Mouse (Mus musculus) hindbrain, embryonic 15.5 days (tissue): ENCODE results near the gene Sntg2. TPM values are rescaled to one million over a fixed set of nuclear protein-coding genes. Genes with fewer than 3 reads are reported as not detected.

Experiments used
- ATAC-seq: fragments of 200-750 bp; cut with Nextera tagmentation; 2 replicates; pipeline ENCODE4 v1.8.0; 2017; ENCODE audit warnings: low read depth, moderate number of reproducible peaks, moderate TSS enrichment; ENCODE audit not compliant: low FRiP score
- H3K27ac ChIP-seq: fragments of 300-500 bp; sonication (generic); replicated peaks from 2 replicates; pipeline ENCODE4 v1.5.1; 2015; ENCODE audit warnings: mild to moderate bottlenecking, inconsistent platforms
- H3K27me3 ChIP-seq: fragments of 300-500 bp; sonication (generic); 2 replicates; pipeline ENCODE4 v1.6.1; 2015; ENCODE audit warnings: control low read depth, inconsistent platforms
- H3K36me3 ChIP-seq: fragments of 300-500 bp; sonication (generic); 2 replicates; pipeline ENCODE4 v1.6.1; 2015; ENCODE audit warnings: control low read depth, inconsistent platforms
- H3K4me1 ChIP-seq: fragments of 300-500 bp; sonication (generic); replicated peaks from 2 replicates; pipeline ENCODE4 v1.6.1; 2015; ENCODE audit warnings: control low read depth, inconsistent platforms
- H3K4me2 ChIP-seq: fragments of 300-500 bp; sonication (generic); 2 replicates; pipeline ENCODE4 v1.6.1; 2015; ENCODE audit warnings: moderate library complexity, mild to moderate bottlenecking, inconsistent platforms
- H3K4me3 ChIP-seq: fragments of 300-500 bp; sonication (generic); 2 replicates; pipeline ENCODE4 v1.5.1; 2015; ENCODE audit warnings: mild to moderate bottlenecking, inconsistent platforms
- H3K9ac ChIP-seq: fragments of 300-500 bp; sonication (generic); 2 replicates; pipeline ENCODE4 v1.6.1; 2015; ENCODE audit warnings: inconsistent platforms
- H3K9me3 ChIP-seq: fragments of 300-500 bp; sonication (generic); 2 replicates; pipeline ENCODE4 v1.6.1; 2016; ENCODE audit warnings: control low read depth, inconsistent platforms
- WGBS: fragments of 180-500 bp; shearing (Covaris S2); methylation state at CpG from one replicate; pipeline ENCODE4 v1.1.7; 2015; 5-methylcytosine and 5-hydroxymethylcytosine counted together
- polyA plus RNA-seq: library from polyadenylated mRNA; unstranded; fragments of >200 nt; fragmentation: Nextera tagmentation; extraction: Ambion mirVana; gene quantifications from 2 replicates; pipeline ENCODE4 v1.2.1, GENCODE M21; 2015

Sntg2 gene
- polyA plus RNA-seq, 1 experiment from 2014 or later = 3.7 TPM

GRCm38 (mm10) chr12:30347284-30347683 is 25.9 kb downstream of the Sntg2 start:
- no peak for ATAC-seq

DNA sequence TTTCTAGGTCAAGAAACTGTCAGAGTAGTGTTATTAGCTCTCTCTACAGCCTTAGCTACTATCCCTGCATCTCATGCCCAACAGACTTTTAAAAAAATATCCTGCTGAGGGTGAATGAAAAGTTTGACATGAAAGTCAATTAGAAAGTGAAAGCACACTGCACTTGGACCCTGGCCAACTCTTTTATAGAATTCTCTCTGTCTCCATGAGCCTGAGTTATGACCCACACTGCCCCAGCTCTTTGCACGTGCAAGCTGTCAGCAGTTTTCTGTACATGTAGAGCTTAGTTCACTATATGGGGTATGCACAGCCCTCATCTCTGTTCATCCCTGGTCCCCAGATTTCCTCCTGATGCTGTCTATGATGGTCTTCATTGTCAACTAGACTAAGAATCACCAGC is 28.4 kb downstream of the Sntg2 start:
- ATAC-seq = no peak
- Histone ChIP-seq H3K9ac (no peak overlapping the region), H3K4me2 (no peak overlapping the region), H3K27me3 (no peaks in the 10 kb centered on the region), H3K27ac (no peak overlapping the region), H3K4me1 (no peaks in the 10 kb centered on the region), H3K4me3 (no peak overlapping the region), H3K9me3 (no peaks in the 10 kb centered on the region), H3K36me3 (no peaks in the 10 kb centered on the region)
- 29% methylated on average over 1 of the region's 1 CpGs for WGBS

More at GRCm38 (mm10) chr12:30347284-30347683, 25.9 kb downstream of the Sntg2 start:
- no peaks in the 10 kb centered on the region for H3K27me3 ChIP-seq
- H3K27ac ChIP-seq = no peak overlapping the region
- no peaks in the 10 kb centered on the region for H3K4me1 ChIP-seq
- no peak overlapping the region for H3K9ac ChIP-seq
- no peaks in the 10 kb centered on the region for H3K36me3 ChIP-seq
- H3K4me3 ChIP-seq = no peak overlapping the region
- H3K4me2 ChIP-seq = no peak overlapping the region
- H3K9me3 ChIP-seq = no peaks in the 10 kb centered on the region
- WGBS = 64% methylated on average over 4 of the region's 4 CpGs

- no peak overlapping the region for H3K27ac ChIP-seq
- no peaks in the 10 kb centered on the region for H3K36me3 ChIP-seq
- no peak for ATAC-seq
- no peaks in the 10 kb centered on the region for H3K27me3 ChIP-seq
- no peak overlapping the region for H3K9ac ChIP-seq
- WGBS = 88% methylated on average over 5 of the region's 5 CpGs
- no peaks in the 10 kb centered on the region for H3K4me1 ChIP-seq
- no peak overlapping the region for H3K4me3 ChIP-seq
- H3K4me2 ChIP-seq = no peak overlapping the region
- no peaks in the 10 kb centered on the region for H3K9me3 ChIP-seq
Measured at GRCm38 (mm10) chr12:30336301-30336700, 36.9 kb downstream of the Sntg2 start.

GRCm38 (mm10) chr12:30334502-30334901 is 38.7 kb downstream of the Sntg2 start:
- Histone ChIP-seq H3K27ac (no peak overlapping the region), H3K9me3 (no peaks in the 10 kb centered on the region), H3K4me3 (no peak overlapping the region), H3K4me1 (no peaks in the 10 kb centered on the region), H3K4me2 (no peak overlapping the region), H3K27me3 (no peaks in the 10 kb centered on the region), H3K9ac (no peak overlapping the region), H3K36me3 (no peaks in the 10 kb centered on the region)
- ATAC-seq = no peak
- 94% methylated on average over 2 of the region's 2 CpGs for WGBS

GRCm38 (mm10) chr12:30317971-30318370 is 55.2 kb downstream of the Sntg2 start:
- no peak overlapping the region for H3K4me3 ChIP-seq
- H3K4me2 ChIP-seq = no peak overlapping the region
- H3K4me1 ChIP-seq = no peaks in the 10 kb centered on the region
- no peak overlapping the region for H3K9ac ChIP-seq
- no peak for ATAC-seq
- H3K36me3 ChIP-seq = no peaks in the 10 kb centered on the region
- no peaks in the 10 kb centered on the region for H3K9me3 ChIP-seq
- 91% methylated on average over 2 of the region's 2 CpGs for WGBS
- no peaks in the 10 kb centered on the region for H3K27me3 ChIP-seq
- no peak overlapping the region for H3K27ac ChIP-seq

DNA sequence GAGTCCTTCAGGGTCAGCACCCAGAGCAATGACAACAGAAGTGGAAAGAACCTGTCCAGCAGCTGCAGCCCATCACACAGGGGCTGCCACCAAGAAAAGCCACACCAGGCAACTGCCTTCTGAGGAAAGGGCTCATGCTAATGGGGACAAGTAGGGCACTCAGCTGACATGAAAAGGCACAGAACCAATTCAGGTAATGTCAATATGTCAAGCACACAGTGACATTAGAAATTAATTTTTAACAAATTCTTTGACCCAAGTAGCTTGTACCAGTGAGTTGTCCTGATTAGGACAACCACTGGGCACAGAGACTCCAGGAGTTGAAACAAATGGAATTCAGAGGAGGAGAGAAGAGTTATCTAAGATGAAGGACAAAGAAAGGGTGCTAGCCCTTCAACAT is 60.2 kb downstream of the Sntg2 start:
- H3K4me2 ChIP-seq = no peak overlapping the region
- no peaks in the 10 kb centered on the region for H3K9me3 ChIP-seq
- H3K9ac ChIP-seq = no peak overlapping the region
- H3K4me1 ChIP-seq = 0 out of 2 replicates have a peak, but pooled peaks cover 10% of the 10 kb centered on the region
- no peaks in the 10 kb centered on the region for H3K36me3 ChIP-seq
- no peaks in the 10 kb centered on the region for H3K27me3 ChIP-seq
- H3K4me3 ChIP-seq = no peak overlapping the region
- ATAC-seq = no peak
- no peak overlapping the region for H3K27ac ChIP-seq

DNA sequence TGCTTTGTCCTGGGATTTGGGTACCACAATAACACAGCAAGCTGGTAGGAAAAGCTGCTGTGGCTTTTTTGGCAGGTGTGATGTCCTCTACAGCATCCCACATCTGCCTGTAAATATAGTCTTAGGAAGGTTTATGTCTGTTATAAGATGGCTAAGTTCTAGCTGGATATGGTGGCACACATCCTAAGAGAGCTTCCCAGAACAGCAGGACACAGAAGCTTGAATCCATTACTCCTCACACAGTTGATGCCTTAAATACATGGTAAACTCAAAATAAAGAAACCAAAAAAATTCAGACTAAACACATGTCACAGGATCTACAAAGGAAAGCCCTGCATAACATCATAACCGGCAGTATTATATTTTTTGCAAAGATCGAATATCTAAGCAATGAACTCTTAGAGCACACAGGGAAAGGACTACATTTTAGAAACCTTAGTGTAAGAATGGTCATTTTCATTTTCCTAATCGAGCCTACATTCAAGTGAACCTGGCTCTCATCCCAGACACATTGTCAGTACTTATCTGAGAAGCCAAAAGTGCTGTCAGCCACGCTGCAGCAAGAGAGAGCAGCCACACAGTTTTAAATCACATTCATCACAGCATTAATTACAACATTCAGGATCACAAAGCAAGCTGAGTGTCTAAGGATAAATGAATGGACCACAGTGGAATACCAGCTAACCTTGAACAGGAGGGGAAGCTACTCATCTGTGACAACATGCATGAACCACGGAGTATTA is 64.8 kb downstream of the Sntg2 start:
- Histone ChIP-seq H3K36me3 (no peaks in the 10 kb centered on the region), H3K9ac (no peak overlapping the region), H3K9me3 (no peaks in the 10 kb centered on the region), H3K27ac (no peak overlapping the region), H3K27me3 (no peaks in the 10 kb centered on the region), H3K4me1 (peaks cover 22% of the 10 kb centered on the region), H3K4me3 (no peak overlapping the region), H3K4me2 (no peak overlapping the region)
- WGBS = 62% methylated on average over 5 of the region's 5 CpGs
- no peak for ATAC-seq

DNA sequence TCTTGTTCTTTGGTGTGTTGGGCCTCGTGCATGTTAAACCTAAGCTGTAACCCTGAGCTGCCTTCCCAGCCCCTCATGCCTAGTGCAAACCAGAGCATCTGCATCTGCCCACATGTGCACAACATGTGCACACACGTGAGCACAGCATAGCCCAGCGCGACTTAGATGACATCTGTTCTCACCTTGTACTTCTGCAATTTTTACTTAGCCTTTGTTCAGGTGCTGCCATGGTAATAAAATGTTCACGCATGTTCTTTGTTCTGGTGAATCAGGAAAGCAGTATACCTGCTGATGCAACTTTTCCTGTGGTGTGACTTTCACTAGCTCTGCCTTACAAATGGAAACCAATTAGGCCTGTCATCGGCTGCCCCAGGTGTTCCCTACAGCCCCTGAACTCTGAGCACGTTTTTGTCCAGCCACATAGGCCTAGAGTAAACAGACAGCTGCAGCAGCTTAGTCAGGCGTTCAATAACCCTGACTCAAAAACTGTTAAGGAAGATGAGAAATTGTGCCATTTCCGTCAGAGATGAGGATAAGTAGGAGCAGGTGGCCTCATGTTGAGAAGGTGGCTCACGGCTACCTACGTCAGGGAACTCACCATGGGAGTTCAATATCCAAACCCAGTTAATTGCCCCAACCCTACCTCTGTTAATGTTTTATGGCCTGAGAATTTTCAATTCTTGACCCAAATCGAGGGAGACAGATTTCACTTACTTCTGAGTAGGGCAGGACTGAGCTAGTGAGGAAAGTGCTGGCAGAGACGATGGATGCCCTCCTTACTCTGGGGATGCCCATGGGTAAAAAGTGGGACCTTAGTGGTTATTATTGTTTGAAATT is 80.2 kb downstream of the Sntg2 start:
- Histone ChIP-seq H3K4me3 (no peak overlapping the region), H3K9me3 (no peaks in the 10 kb centered on the region), H3K36me3 (no peaks in the 10 kb centered on the region), H3K4me1 (no peaks in the 10 kb centered on the region), H3K9ac (no peak overlapping the region), H3K27me3 (no peaks in the 10 kb centered on the region), H3K27ac (no peak overlapping the region), H3K4me2 (no peak overlapping the region)
- ATAC-seq = peak; percentile 34; the same call in 1 of the 2 replicates
- WGBS = 80% methylated on average over 13 of the region's 13 CpGs

DNA sequence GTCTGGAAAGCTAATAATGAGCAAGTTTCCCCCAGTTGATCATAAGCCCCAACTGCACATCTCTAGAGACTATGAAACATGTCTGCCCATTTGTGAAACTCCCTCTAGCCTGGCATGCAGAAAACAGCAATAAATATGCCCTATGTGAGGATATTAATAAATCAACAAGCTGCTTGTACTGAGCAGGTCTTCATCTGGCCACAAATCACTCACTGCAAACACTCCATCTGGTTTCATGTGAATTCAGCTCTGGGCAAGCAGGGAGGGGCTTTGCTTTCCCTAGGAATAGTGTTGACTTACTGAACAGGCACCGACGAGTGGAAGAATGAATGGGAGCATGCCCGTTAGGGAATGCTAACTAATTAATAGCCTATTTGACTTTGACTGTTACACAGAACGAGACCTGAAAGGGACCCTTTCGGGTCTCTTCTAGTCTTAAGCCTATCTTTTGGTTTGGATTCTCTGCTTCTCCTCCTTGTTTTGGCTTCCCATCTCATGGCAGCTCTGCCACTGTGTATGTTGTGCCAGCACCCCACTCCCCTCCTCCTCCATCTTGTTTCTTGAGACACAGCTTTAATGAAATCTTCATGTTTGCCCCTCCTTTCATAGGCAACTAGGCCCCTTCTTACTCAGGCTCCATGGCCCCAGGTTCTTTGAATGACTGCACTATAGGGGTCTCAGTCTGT is 86.1 kb downstream of the Sntg2 start:
- Histone ChIP-seq H3K9me3 (no peaks in the 10 kb centered on the region), H3K4me3 (no peak overlapping the region), H3K36me3 (no peaks in the 10 kb centered on the region), H3K9ac (no peak overlapping the region), H3K27me3 (no peaks in the 10 kb centered on the region), H3K4me1 (peaks cover 6% of the 10 kb centered on the region; the same call in 1 of the 2 replicates), H3K4me2 (no peak overlapping the region), H3K27ac (no peak overlapping the region)
- peak; percentile 54; the same call in 1 of the 2 replicates for ATAC-seq
- 59% methylated on average over 5 of the region's 5 CpGs for WGBS

GRCm38 (mm10) chr12:30283741-30284140 is 89.4 kb downstream of the Sntg2 start:
- Histone ChIP-seq H3K9me3 (no peaks in the 10 kb centered on the region), H3K4me1 (peaks cover 6% of the 10 kb centered on the region; the same call in 1 of the 2 replicates), H3K36me3 (no peaks in the 10 kb centered on the region), H3K9ac (no peak overlapping the region), H3K27ac (no peak overlapping the region), H3K27me3 (no peaks in the 10 kb centered on the region), H3K4me2 (no peak overlapping the region), H3K4me3 (no peak overlapping the region)
- ATAC-seq = no peak
- 89% methylated on average over 4 of the region's 4 CpGs for WGBS

- Histone ChIP-seq H3K27ac (no peak overlapping the region), H3K9ac (no peak overlapping the region), H3K4me3 (no peak overlapping the region), H3K27me3 (no peaks in the 10 kb centered on the region), H3K4me2 (no peak overlapping the region), H3K4me1 (no peaks in the 10 kb centered on the region), H3K36me3 (no peaks in the 10 kb centered on the region), H3K9me3 (no peaks in the 10 kb centered on the region)
- no peak for ATAC-seq
- WGBS = 88% methylated on average over 8 of the region's 8 CpGs
Measured at GRCm38 (mm10) chr12:30272242-30272985, 100.8 kb downstream of the Sntg2 start.
